Mouse (Mus musculus): ENCODE results near the gene Tmem252.

DNA sequence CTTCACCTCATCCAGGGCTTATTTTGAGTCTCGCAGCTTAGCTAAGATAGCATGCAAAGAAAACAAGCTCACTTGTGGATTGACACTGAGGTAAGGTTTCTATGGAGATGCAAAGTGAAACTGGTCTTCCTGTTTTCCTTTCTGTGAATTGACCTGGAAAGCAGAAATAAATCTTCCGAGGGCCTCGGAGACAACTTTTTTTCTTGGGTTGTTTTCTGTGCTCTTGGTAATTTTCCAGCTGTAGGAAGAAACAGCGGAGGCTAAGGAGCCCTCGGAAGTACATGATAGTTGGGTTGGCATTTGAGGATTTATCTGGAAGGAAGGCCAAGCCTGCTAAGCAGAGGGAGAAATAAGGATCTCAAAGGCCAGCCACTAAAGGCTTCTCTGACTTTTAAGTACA, 24.8 kb downstream of the Tmem252 start:
- TF ChIP-seq POLR2A (IDR thresholded peaks at IDR 0.05; ENCODE audit: insufficient read depth, low read depth, low read length) (no peak), CTCF (IDR thresholded peaks at IDR 0.05; ENCODE audit: insufficient read depth, low read depth, low read length) (no peak)

Data from olfactory bulb, adult 2 months (tissue).